Mouse (Mus musculus) right cerebral cortex, postnatal 10 days (tissue): Measurements from ENCODE around the gene Hibadh.
"Not testable (repeated sequence)": the region's sequence is repeated elsewhere in the genome, so short reads cannot be mapped to it uniquely, and the experiment has no call there.

Experiments used
- DNase-seq, 2 experiments: peaks; one replicate each; pipeline ENCODE4 v3.0.0; 2021; ENCODE audit warnings: low spot score in 2 of 2

Hibadh gene

DNA sequence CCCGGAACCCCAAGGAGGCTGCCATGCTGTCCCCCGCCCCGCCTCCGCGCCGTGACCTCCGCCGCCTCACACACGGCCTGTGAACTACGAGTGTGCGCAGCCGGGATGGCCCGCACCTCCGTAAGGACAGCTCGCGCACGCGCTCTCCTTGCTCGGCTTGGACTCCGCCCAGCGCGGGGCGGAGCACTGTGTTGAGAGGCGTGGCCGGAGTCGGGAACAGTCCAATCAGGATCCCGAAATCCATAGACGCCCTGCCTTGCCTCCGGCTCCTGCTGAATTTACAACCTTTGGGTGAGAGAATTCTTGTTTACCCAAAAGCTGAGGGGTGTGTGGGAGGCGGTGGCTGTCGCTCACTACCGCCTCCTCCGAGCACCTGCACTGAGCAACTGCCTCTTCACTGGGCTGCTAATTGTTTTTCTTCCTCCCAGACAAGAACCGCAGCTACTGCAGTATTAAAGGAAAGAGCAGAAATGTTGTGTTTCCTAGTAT lies at the start of gene Hibadh:
Hibadh (minus strand) TSS at position 166 of the 489 bp plus-strand sequence.
- DNase-seq: peak; percentile 98

- DNase-seq: no peak
Measured at GRCm38 (mm10) chr6:52686901-52687500, 46.8 kb upstream of the Hibadh start.

DNA sequence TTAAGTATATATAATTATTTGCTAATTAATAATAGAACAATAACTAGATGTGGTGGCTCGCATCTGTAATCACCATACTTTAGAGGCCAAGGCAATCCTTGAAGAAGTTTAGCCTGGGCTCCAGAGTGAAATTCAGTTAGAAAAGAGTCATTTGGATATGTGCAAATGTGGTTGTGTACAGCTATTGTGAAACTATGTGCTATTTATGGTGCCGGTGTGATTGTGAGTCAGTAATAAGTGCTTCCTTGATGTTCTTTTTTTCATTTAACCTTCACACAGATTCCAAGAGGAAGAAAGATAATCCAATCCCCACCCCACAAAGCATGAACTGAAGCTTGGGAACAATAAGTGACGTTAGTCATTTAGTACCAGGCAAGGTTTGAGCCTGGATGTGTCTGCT lies 42.4 kb upstream of the Hibadh start:
- DNase-seq: no peak

- no peak for DNase-seq
Measured at GRCm38 (mm10) chr6:52681847-52682485, 41.8 kb upstream of the Hibadh start.

- no peak for DNase-seq
Measured at GRCm38 (mm10) chr6:52680458-52681032, 40.4 kb upstream of the Hibadh start.

DNA sequence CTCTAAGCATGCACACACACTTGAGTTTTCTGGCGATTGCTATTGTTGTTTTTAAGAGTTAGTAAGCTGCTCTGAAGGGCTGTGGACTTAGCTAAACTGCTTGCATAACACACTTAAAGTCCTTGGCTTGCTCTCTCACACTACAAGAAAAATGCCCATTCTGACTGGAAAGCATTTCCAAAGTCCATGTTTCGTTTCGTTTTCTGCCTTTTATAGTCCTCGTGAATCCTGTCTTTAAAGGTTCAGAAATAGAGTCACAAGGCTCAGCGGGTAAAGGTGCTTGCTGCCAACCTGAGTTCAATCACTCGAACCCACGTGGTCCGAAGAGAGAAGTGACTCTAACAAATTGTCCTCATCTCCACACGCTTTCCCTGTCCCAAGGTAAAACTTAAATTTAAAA lies 39.4 kb upstream of the Hibadh start:
- no peak for DNase-seq

GRCm38 (mm10) chr6:52677534-52677933 lies 37.3 kb upstream of the Hibadh start:
- DNase-seq: not testable (repeated sequence)

GRCm38 (mm10) chr6:52675222-52675921 lies 35.2 kb upstream of the Hibadh start:
- DNase-seq: no peak

GRCm38 (mm10) chr6:52674541-52674940 lies 34.4 kb upstream of the Hibadh start:
- no peak for DNase-seq

- no peak for DNase-seq
Measured at GRCm38 (mm10) chr6:52673706-52674105, 33.5 kb upstream of the Hibadh start.

GRCm38 (mm10) chr6:52672539-52672938 lies 32.4 kb upstream of the Hibadh start:
- no peak for DNase-seq

- no peak for DNase-seq
Measured at GRCm38 (mm10) chr6:52671791-52672190, 31.6 kb upstream of the Hibadh start.

DNA sequence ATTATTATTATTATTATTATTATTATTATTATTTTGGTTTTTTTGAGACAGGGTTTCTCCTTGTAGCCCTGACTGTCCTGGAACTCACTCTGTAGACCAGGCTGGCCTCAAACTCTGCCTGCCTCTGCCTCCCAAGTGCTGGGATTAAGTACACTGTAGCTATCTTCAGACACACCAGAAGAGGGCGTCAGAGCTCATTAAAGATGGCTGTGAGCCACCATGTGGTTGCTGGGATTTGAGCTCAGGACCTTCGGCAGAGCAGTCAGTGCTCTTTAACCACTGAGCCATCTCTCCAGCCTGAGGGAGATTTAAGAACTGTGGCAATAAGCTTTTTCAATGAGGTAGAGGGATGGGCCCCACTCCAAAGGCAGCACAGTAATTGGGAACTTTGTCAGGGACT lies 29.7 kb upstream of the Hibadh start:
- not testable (repeated sequence) for DNase-seq

DNA sequence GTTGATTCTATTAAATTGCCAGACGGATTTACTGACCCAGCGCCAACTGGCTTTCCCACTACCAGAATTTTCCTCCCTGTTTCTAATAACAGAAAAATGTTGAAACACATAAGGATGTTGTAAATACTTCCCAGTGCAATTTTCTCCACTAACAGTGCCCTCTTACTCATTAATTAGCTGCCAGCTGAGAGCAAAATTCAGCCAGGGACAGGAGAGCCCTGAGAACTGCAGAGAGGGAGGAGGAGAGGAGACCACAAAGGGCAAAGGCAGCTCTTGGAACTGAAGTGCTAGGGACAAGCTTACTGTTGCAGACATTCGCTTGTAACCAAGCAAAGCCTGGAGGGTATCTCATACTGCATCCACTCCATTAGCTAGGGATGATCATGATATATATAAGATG lies 27.5 kb upstream of the Hibadh start:
- DNase-seq: no peak

- no peak for DNase-seq
Measured at GRCm38 (mm10) chr6:52663021-52663420, 22.8 kb upstream of the Hibadh start.

DNA sequence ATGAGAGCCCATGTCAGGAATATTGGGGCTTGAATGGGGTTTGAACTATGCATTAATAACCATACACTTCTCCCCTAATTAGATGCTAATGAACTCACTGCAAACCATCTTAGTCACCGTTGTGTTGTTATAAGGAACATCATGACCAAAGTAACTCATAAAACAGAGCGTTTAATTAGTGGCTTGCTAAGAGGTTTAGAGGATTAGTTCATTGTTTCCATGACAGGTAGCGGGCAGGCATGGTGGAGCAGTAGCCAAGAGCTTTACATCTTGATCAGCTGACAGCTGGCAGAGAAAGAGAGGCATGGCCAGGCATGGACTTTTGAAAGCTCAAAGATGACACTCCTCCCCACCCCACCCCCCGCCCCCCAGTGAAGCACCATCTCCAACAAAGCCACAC lies 15.1 kb upstream of the Hibadh start:
- DNase-seq: no peak

- DNase-seq: no peak
Measured at GRCm38 (mm10) chr6:52648806-52649205, 8.6 kb upstream of the Hibadh start.

DNA sequence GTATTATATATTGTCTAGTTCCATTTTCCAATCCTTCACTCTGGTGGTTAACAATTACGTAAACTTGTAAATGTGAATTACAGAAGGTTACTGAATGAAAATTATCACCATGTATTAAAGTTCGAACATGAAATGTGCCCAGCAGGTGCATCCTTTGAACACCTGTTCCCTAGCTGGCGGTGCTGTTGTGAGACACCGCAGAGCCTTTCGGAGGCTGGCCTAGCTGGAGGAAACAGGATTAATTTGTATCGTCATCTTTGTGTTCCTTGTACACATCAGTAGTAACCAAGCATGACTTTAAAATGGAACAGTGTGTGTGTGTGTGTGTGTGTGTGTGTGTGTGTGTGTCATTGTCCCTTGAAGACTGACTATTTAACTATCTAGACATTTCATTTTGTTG lies 7.8 kb upstream of the Hibadh start:
- DNase-seq: no peak

GRCm38 (mm10) chr6:52645926-52646325 lies 5.7 kb upstream of the Hibadh start:
- DNase-seq: no peak

DNA sequence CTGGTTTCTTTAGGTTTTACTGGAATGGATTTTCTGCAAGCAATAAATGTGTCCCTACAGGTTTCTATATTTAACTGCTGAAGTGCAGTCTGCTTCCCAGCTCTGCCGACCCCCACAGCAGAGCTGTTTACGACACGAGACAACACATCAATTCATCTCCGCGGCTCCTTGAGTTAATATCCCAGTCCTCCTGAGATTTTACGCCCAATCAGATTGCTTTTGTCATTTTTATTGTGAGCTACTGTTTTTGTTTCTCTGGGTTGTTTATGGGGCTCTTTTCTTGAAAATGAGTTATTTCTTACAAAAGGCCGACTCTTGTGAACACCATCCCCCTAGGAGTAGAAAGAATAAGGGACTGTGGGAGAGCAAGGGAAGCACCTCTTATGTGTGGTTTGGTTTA lies 2.0 kb upstream of the Hibadh start:
- DNase-seq: no peak

- DNase-seq: no peak
Measured at GRCm38 (mm10) chr6:52641076-52641475, 887 bp upstream of the Hibadh start.

DNA sequence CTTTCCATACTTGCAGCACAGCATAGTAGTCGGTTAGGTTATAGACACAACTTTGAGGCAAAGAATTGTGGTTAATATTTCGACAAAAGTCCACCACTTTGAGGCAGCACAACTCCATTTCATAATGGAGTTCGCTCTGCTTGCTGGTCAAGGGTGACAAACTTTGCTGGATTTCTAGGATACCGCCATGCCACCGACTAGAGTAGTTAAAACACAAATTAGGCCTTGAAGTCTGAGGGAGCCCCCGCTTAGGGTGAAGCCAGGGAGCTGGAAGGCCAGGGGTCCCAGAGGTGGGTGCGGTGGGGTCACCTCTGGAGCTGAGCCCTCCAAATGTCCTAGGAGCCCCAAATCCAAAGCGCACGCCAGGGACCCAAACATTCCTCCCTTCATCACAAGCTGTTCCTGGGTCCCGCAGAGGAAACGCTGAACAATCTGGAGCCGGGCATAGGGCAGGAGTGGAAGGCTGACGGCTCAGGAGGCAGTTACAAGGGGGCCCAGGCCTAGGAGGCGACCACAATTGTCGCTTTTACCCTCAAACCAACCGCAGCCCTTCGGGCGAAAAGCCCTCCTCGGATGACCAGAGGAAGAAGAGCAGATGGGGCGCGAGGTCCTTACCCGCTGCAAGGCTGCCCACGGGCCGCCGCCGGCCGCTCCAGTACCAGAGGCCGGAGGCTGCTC lies 504 bp downstream of the Hibadh start:
- peak; percentile 41 to 42 for DNase-seq
